32 mouse cellular contexts compared by ENCODE assay signal in the genomic region with DNA sequence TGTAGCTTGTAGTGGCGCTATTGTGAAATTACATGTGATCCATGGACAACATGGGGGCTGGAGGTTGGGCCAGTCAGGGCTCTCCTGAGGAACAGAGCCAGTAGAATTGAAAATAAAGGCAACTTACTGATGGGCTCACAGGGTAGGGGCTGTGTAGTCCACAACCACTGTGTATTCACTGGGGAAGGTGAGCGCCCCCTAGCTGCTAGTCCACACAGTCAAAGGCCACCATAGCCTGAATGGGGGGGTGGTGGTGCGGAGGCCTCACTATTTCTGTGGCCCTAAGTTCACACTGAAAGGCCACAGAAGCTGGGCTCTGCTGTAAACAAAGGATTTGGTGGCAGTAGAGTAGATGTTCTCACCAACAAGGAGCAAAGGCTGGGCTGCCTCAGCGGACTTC.
DNase-seq lines count a peak whose midpoint lies in the region; ATAC-seq and TF ChIP-seq lines count a peak whose summit lies in the region.
"Had no signal": no experiment of that assay in that cellular context is flagged by ENCODE, and none has a peak within 500 bp of the region (broad histone marks: within the 10 kb centered on the region; RNA-seq: fewer than 3 reads in every experiment).

No protein-coding gene starts in this region.

- no peaks in the 10 kb centered on the region for H3K9me3 ChIP-seq in ES-Bruce4 (replicated peaks; ENCODE audit: control insufficient read depth, insufficient read depth, low read length, poor library complexity, severe bottlenecking)
- no peaks in the 10 kb centered on the region for H3K9me3 ChIP-seq in embryonic facial prominence, embryonic 10.5 days
- no peaks in the 10 kb centered on the region for H3K9me3 ChIP-seq in forebrain, embryonic 14.5 days (replicated peaks; ENCODE audit: control insufficient read depth, low read length)
- H3K9me3 ChIP-seq: embryonic facial prominence, embryonic 15.5 days; forebrain, embryonic 15.5 days; heart, embryonic 10.5 days; heart, embryonic 15.5 days; hindbrain, embryonic 12.5 days; liver, embryonic 12.5 days; midbrain, embryonic 12.5 days; neural tube, embryonic 15.5 days had no signal

- no peak overlapping the region for H3K27ac ChIP-seq in ES-Bruce4 (ENCODE audit: insufficient read depth, low read length)
- peak overlapping the region; percentile 35; the same call in 1 of the 2 replicates for H3K27ac ChIP-seq in embryonic facial prominence, embryonic 10.5 days (replicated peaks)
- no peak overlapping the region for H3K27ac ChIP-seq in forebrain, embryonic 14.5 days (ENCODE audit: low read depth, low read length)
- H3K27ac ChIP-seq: embryonic facial prominence, embryonic 15.5 days; forebrain, embryonic 15.5 days; heart, embryonic 10.5 days; heart, embryonic 15.5 days; hindbrain, embryonic 12.5 days; hindbrain, postnatal 0 days; liver, embryonic 12.5 days; midbrain, embryonic 12.5 days; neural tube, embryonic 15.5 days had no signal

- intact Hi-C loops in heart, postnatal 14 days (cut with DNase I): no loop called here
- intact Hi-C loops in left cerebral cortex, postnatal 14 days (cut with DNase I): no loop called here

- no peak for TF ChIP-seq POLR2A in ES-Bruce4 (IDR thresholded peaks at IDR 0.05; ENCODE audit: insufficient read depth, low read length)

- H3K27me3 ChIP-seq in ES-Bruce4 (ENCODE audit: control insufficient read depth, insufficient read depth, low read length, poor library complexity, severe bottlenecking): no peaks in the 10 kb centered on the region
- H3K27me3 ChIP-seq in embryonic facial prominence, embryonic 10.5 days (replicated peaks; ENCODE audit: low read depth, poor library complexity, severe bottlenecking): no peaks in the 10 kb centered on the region
- H3K27me3 ChIP-seq in forebrain, embryonic 14.5 days (replicated peaks; ENCODE audit: control insufficient read depth, insufficient read depth, low read length): no peaks in the 10 kb centered on the region
- H3K27me3 ChIP-seq: embryonic facial prominence, embryonic 15.5 days; forebrain, embryonic 15.5 days; heart, embryonic 15.5 days; liver, embryonic 12.5 days; megakaryocyte, embryonic 14.5 days; midbrain, embryonic 12.5 days; neural tube, embryonic 15.5 days had no signal

- DNase-seq in CD4-positive, CD25-positive, alpha-beta regulatory T cell, adult 2 months (ENCODE audit: low read depth, low spot score): peak; percentile 61
- DNase-seq in embryonic facial prominence, embryonic 10.5 days (ENCODE audit: low spot score): no peak
- peak; percentile 50 for DNase-seq in thymus, postnatal 14 days
- no peak for DNase-seq in heart, postnatal 14 days
- DNase-seq in left cerebral cortex, postnatal 14 days (ENCODE audit: low spot score in 2 of 2): no peak
- DNase-seq in forebrain, embryonic 14.5 days (ENCODE audit: low spot score): no peak
- DNase-seq: adrenal gland, postnatal 14 days; cerebellum, adult 11-12 months; cerebellum, postnatal 10 days; gastrocnemius, postnatal 25 days; heart, adult 11 months; heart, postnatal 36 days; kidney, adult 11 months; kidney, postnatal 4 days; left cerebral cortex, postnatal 4 days; liver, postnatal 0 days; lung, postnatal 4 days; retina, postnatal 1 day; right cerebral cortex, postnatal 14 days had no signal

- no peak for TF ChIP-seq EP300 in ES-Bruce4 (IDR thresholded peaks at IDR 0.05; ENCODE audit: insufficient read depth, low read depth, low read length)

- H3K4me3 ChIP-seq in ES-Bruce4 (ENCODE audit: low read depth, low read length): no peak overlapping the region
- no peak overlapping the region for H3K4me3 ChIP-seq in embryonic facial prominence, embryonic 10.5 days
- H3K4me3 ChIP-seq in forebrain, embryonic 14.5 days (ENCODE audit: low read depth, low read length): no peak overlapping the region
- H3K4me3 ChIP-seq: embryonic facial prominence, embryonic 15.5 days; forebrain, embryonic 15.5 days; heart, embryonic 10.5 days; heart, embryonic 15.5 days; hindbrain, embryonic 12.5 days; liver, embryonic 12.5 days; megakaryocyte, embryonic 14.5 days; midbrain, embryonic 12.5 days; neural tube, embryonic 15.5 days had no signal

- no peak overlapping the region for H3K9ac ChIP-seq in ES-Bruce4 (ENCODE audit: low read depth, poor library complexity, severe bottlenecking)
- H3K9ac ChIP-seq in forebrain, embryonic 14.5 days (ENCODE audit: low read length): no peak overlapping the region
- H3K9ac ChIP-seq: embryonic facial prominence, embryonic 15.5 days; forebrain, embryonic 15.5 days; heart, embryonic 15.5 days; hindbrain, embryonic 12.5 days; liver, embryonic 12.5 days; liver, postnatal 0 days; midbrain, embryonic 12.5 days; neural tube, embryonic 15.5 days had no signal

- H3K4me1 ChIP-seq in ES-Bruce4 (ENCODE audit: control insufficient read depth, insufficient read depth, low read length): no peaks in the 10 kb centered on the region
- peaks cover 52% of the 10 kb centered on the region for H3K4me1 ChIP-seq in embryonic facial prominence, embryonic 10.5 days
- H3K4me1 ChIP-seq in forebrain, embryonic 14.5 days (ENCODE audit: control insufficient read depth, insufficient read depth, low read length): no peaks in the 10 kb centered on the region
- H3K4me1 ChIP-seq: heart, embryonic 10.5 days; liver, embryonic 12.5 days; megakaryocyte, embryonic 14.5 days; midbrain, embryonic 12.5 days had no signal

- 71% methylated on average over 4 of the region's 4 CpGs for WGBS in embryonic facial prominence, embryonic 10.5 days
- 72% methylated on average over 4 of the region's 4 CpGs for WGBS in forebrain, embryonic 14.5 days

- no peak overlapping the region for H3K4me2 ChIP-seq in forebrain, embryonic 14.5 days (ENCODE audit: low read length)
- H3K4me2 ChIP-seq: embryonic facial prominence, embryonic 15.5 days; forebrain, embryonic 15.5 days; heart, embryonic 15.5 days; hindbrain, embryonic 12.5 days; liver, embryonic 12.5 days; midbrain, embryonic 12.5 days; neural tube, embryonic 15.5 days had no signal

- TF ChIP-seq CTCF in ES-Bruce4 (IDR thresholded peaks at IDR 0.05; ENCODE audit: low read depth, low read length): peak; percentile 45

- H3K36me3 ChIP-seq in ES-Bruce4 (ENCODE audit: control insufficient read depth, insufficient read depth, low read length, poor library complexity, severe bottlenecking): no peaks in the 10 kb centered on the region
- H3K36me3 ChIP-seq in embryonic facial prominence, embryonic 10.5 days (replicated peaks): no peaks in the 10 kb centered on the region
- H3K36me3 ChIP-seq in forebrain, embryonic 14.5 days (ENCODE audit: control insufficient read depth, insufficient read depth, low read length): no peaks in the 10 kb centered on the region
- H3K36me3 ChIP-seq: embryonic facial prominence, embryonic 15.5 days; forebrain, embryonic 15.5 days; G1E; heart, embryonic 10.5 days; heart, embryonic 15.5 days; hindbrain, embryonic 12.5 days; liver, embryonic 12.5 days; midbrain, embryonic 12.5 days; neural tube, embryonic 15.5 days had no signal

- ATAC-seq in CD4-positive, CD25-positive, alpha-beta regulatory T cell, adult 4 months: no peak
- ATAC-seq in forebrain, embryonic 14.5 days: no peak
- ATAC-seq: forebrain, embryonic 15.5 days; hindbrain, postnatal 0 days; liver, embryonic 12.5 days; liver, postnatal 0 days had no signal

Comparison
In these comparisons a context has a peak if more than half of its experiments do, and no peak if none do; other contexts are left out.
1. DNase-seq: peak in CD4-positive, CD25-positive, alpha-beta regulatory T cell, adult 2 months (single experiment) and thymus, postnatal 14 days (single experiment); none in embryonic facial prominence, embryonic 10.5 days (single experiment), heart, postnatal 14 days (0 of 2), left cerebral cortex, postnatal 14 days (0 of 2) and forebrain, embryonic 14.5 days (single experiment).